Mouse (Mus musculus): ENCODE data around the gene B3gnt6. TPM values are rescaled to one million over a fixed set of nuclear protein-coding genes. Genes with fewer than 3 reads are reported as not detected.
A peak's percentile ranks its signal among the peaks of the same experiment; 100 is the strongest.

Gene B3gnt6
- polyA plus RNA-seq, 1 experiment: 1.1 TPM

- TF ChIP-seq CTCF (IDR thresholded peaks at IDR 0.05; ENCODE audit: borderline replicate concordance, insufficient read depth, low read depth, low read length): 0 out of 2 replicates have a peak, but pooled peaks have one; percentile 25
- TF ChIP-seq POLR2A (IDR thresholded peaks at IDR 0.05; ENCODE audit: borderline replicate concordance, insufficient read depth, low read length): no peak
- peaks cover 21% of the 10 kb centered on the region for H3K4me1 ChIP-seq (ENCODE audit: control insufficient read depth, insufficient read depth, low read length)
Measured at GRCm38 (mm10) chr7:98153345-98153744, 45.9 kb downstream of the B3gnt6 start.

GRCm38 (mm10) chr7:98152400-98152799, 46.9 kb downstream of the B3gnt6 start:
- 21% methylated on average over 8 of the region's 8 CpGs for WGBS
- H3K27ac ChIP-seq (ENCODE audit: insufficient read depth, low read length): no peak overlapping the region
- no peak overlapping the region for H3K4me3 ChIP-seq (replicated peaks; ENCODE audit: insufficient read depth, low read depth, low read length)
- H3K4me1 ChIP-seq (ENCODE audit: control insufficient read depth, insufficient read depth, low read length): peaks cover 15% of the 10 kb centered on the region
- no peaks in the 10 kb centered on the region for H3K27me3 ChIP-seq (ENCODE audit: control insufficient read depth, insufficient read depth, low read length)
- no peak for DNase-seq
- no peak for TF ChIP-seq POLR2A (IDR thresholded peaks at IDR 0.05; ENCODE audit: borderline replicate concordance, insufficient read depth, low read length)
- TF ChIP-seq CTCF (IDR thresholded peaks at IDR 0.05; ENCODE audit: borderline replicate concordance, insufficient read depth, low read depth, low read length): no peak

More at GRCm38 (mm10) chr7:98153345-98153744, 45.9 kb downstream of the B3gnt6 start:
- Histone ChIP-seq H3K4me3 (replicated peaks; ENCODE audit: insufficient read depth, low read depth, low read length) (no peak overlapping the region), H3K27me3 (ENCODE audit: control insufficient read depth, insufficient read depth, low read length) (no peaks in the 10 kb centered on the region), H3K27ac (ENCODE audit: insufficient read depth, low read length) (no peak overlapping the region)
- DNase-seq: no peak
- 86% methylated on average over 3 of the region's 3 CpGs for WGBS

GRCm38 (mm10) chr7:98150525-98150924, 48.8 kb downstream of the B3gnt6 start:
- no peak for TF ChIP-seq POLR2A (IDR thresholded peaks at IDR 0.05; ENCODE audit: borderline replicate concordance, insufficient read depth, low read length)
- TF ChIP-seq CTCF (IDR thresholded peaks at IDR 0.05; ENCODE audit: borderline replicate concordance, insufficient read depth, low read depth, low read length): peak; percentile 15; the same call in 1 of the 2 replicates
- no peak for DNase-seq
- WGBS: 73% methylated on average over 5 of the region's 5 CpGs
- Histone ChIP-seq H3K4me1 (ENCODE audit: control insufficient read depth, insufficient read depth, low read length) (peaks cover 23% of the 10 kb centered on the region), H3K4me3 (replicated peaks; ENCODE audit: insufficient read depth, low read depth, low read length) (no peak overlapping the region), H3K27ac (ENCODE audit: insufficient read depth, low read length) (no peak overlapping the region), H3K27me3 (ENCODE audit: control insufficient read depth, insufficient read depth, low read length) (no peaks in the 10 kb centered on the region)

GRCm38 (mm10) chr7:98149802-98150201, 49.5 kb downstream of the B3gnt6 start:
- H3K27me3 ChIP-seq (ENCODE audit: control insufficient read depth, insufficient read depth, low read length): no peaks in the 10 kb centered on the region
- no peak for DNase-seq
- peaks cover 23% of the 10 kb centered on the region for H3K4me1 ChIP-seq (ENCODE audit: control insufficient read depth, insufficient read depth, low read length)
- WGBS: 77% methylated on average over 3 of the region's 3 CpGs
- H3K27ac ChIP-seq (ENCODE audit: insufficient read depth, low read length): no peak overlapping the region
- H3K4me3 ChIP-seq (replicated peaks; ENCODE audit: insufficient read depth, low read depth, low read length): no peak overlapping the region
- TF ChIP-seq POLR2A (IDR thresholded peaks at IDR 0.05; ENCODE audit: borderline replicate concordance, insufficient read depth, low read length) (no peak), CTCF (IDR thresholded peaks at IDR 0.05; ENCODE audit: borderline replicate concordance, insufficient read depth, low read depth, low read length) (no peak)

- no peak overlapping the region for H3K27ac ChIP-seq (ENCODE audit: insufficient read depth, low read length)
- WGBS: 76% methylated on average over 10 of the region's 10 CpGs
- peaks cover 23% of the 10 kb centered on the region for H3K4me1 ChIP-seq (ENCODE audit: control insufficient read depth, insufficient read depth, low read length)
- TF ChIP-seq POLR2A (IDR thresholded peaks at IDR 0.05; ENCODE audit: borderline replicate concordance, insufficient read depth, low read length) (no peak), CTCF (IDR thresholded peaks at IDR 0.05; ENCODE audit: borderline replicate concordance, insufficient read depth, low read depth, low read length) (no peak)
- no peaks in the 10 kb centered on the region for H3K27me3 ChIP-seq (ENCODE audit: control insufficient read depth, insufficient read depth, low read length)
- no peak overlapping the region for H3K4me3 ChIP-seq (replicated peaks; ENCODE audit: insufficient read depth, low read depth, low read length)
- no peak for DNase-seq
Measured at GRCm38 (mm10) chr7:98148721-98149407, 50.4 kb downstream of the B3gnt6 start.

- Histone ChIP-seq H3K4me3 (replicated peaks; ENCODE audit: insufficient read depth, low read depth, low read length) (no peak overlapping the region), H3K27ac (ENCODE audit: insufficient read depth, low read length) (no peak overlapping the region), H3K27me3 (ENCODE audit: control insufficient read depth, insufficient read depth, low read length) (no peaks in the 10 kb centered on the region), H3K4me1 (ENCODE audit: control insufficient read depth, insufficient read depth, low read length) (peaks cover 25% of the 10 kb centered on the region)
- WGBS: 42% methylated on average over 8 of the region's 8 CpGs
- DNase-seq: no peak
- TF ChIP-seq CTCF (IDR thresholded peaks at IDR 0.05; ENCODE audit: borderline replicate concordance, insufficient read depth, low read depth, low read length) (no peak), POLR2A (IDR thresholded peaks at IDR 0.05; ENCODE audit: borderline replicate concordance, insufficient read depth, low read length) (no peak)
Measured at GRCm38 (mm10) chr7:98147766-98148165, 51.5 kb downstream of the B3gnt6 start.

- TF ChIP-seq CTCF (IDR thresholded peaks at IDR 0.05; ENCODE audit: borderline replicate concordance, insufficient read depth, low read depth, low read length) (no peak), POLR2A (IDR thresholded peaks at IDR 0.05; ENCODE audit: borderline replicate concordance, insufficient read depth, low read length) (no peak)
- peak in 1 of 2 experiments; percentile 25 for DNase-seq
- no peak overlapping the region for H3K4me3 ChIP-seq (replicated peaks; ENCODE audit: insufficient read depth, low read depth, low read length)
- H3K27ac ChIP-seq (ENCODE audit: insufficient read depth, low read length): no peak overlapping the region
- H3K4me1 ChIP-seq (ENCODE audit: control insufficient read depth, insufficient read depth, low read length): peaks cover 12% of the 10 kb centered on the region
- H3K27me3 ChIP-seq (ENCODE audit: control insufficient read depth, insufficient read depth, low read length): no peaks in the 10 kb centered on the region
- WGBS: 73% methylated on average over 8 of the region's 8 CpGs
Measured at GRCm38 (mm10) chr7:98146447-98146845, 52.8 kb downstream of the B3gnt6 start.

GRCm38 (mm10) chr7:98145842-98146446, 53.3 kb downstream of the B3gnt6 start:
- Histone ChIP-seq H3K27me3 (ENCODE audit: control insufficient read depth, insufficient read depth, low read length) (no peaks in the 10 kb centered on the region), H3K4me3 (replicated peaks; ENCODE audit: insufficient read depth, low read depth, low read length) (no peak overlapping the region), H3K4me1 (ENCODE audit: control insufficient read depth, insufficient read depth, low read length) (peaks cover 11% of the 10 kb centered on the region), H3K27ac (ENCODE audit: insufficient read depth, low read length) (no peak overlapping the region)
- no peak for DNase-seq
- WGBS: 43% methylated on average over 12 of the region's 12 CpGs
- no peak for TF ChIP-seq POLR2A (IDR thresholded peaks at IDR 0.05; ENCODE audit: borderline replicate concordance, insufficient read depth, low read length)
- no peak for TF ChIP-seq CTCF (IDR thresholded peaks at IDR 0.05; ENCODE audit: borderline replicate concordance, insufficient read depth, low read depth, low read length)

Data from cerebellum, adult 2 months (tissue).